Mouse (Mus musculus) NIH3T3 (cell line): ENCODE measurements around the gene Thyn1.

Experiments used
- DNase-seq: peaks from one replicate; pipeline ENCODE4 v3.0.0-alpha.2; 2012; ENCODE audit warnings: low read depth

The Thyn1 gene

GRCm38 (mm10) chr9:26999461-27000395, at the start of gene Thyn1, which contains the start of gene Acad8:
TSS of gene Thyn1 (plus strand) at chr9:26999710.
TSS of gene Acad8 (minus strand) at chr9:26999566.
- peak; percentile 96 for DNase-seq

- no peak for DNase-seq
These were observed 21.8 kb upstream of the Thyn1 start for GRCm38 (mm10) chr9:26977754-26978153.

GRCm38 (mm10) chr9:26978776-26979175, 20.7 kb upstream of the Thyn1 start:
- no peak for DNase-seq

GRCm38 (mm10) chr9:26985090-26985613, 14.4 kb upstream of the Thyn1 start:
- no peak for DNase-seq

GRCm38 (mm10) chr9:26985668-26986277, 13.7 kb upstream of the Thyn1 start:
- DNase-seq: no peak

- no peak for DNase-seq
These were observed 9.3 kb upstream of the Thyn1 start for GRCm38 (mm10) chr9:26990181-26990580.

GRCm38 (mm10) chr9:26993118-26993517, 6.4 kb upstream of the Thyn1 start:
- no peak for DNase-seq

GRCm38 (mm10) chr9:26993900-26994299, 5.6 kb upstream of the Thyn1 start:
- no peak for DNase-seq

GRCm38 (mm10) chr9:26997062-26997461, 2.4 kb upstream of the Thyn1 start:
- no peak for DNase-seq

- no peak for DNase-seq
These were observed 2.0 kb upstream of the Thyn1 start for GRCm38 (mm10) chr9:26997501-26997900.

- DNase-seq: peak; percentile 9
These were observed 645 bp upstream of the Thyn1 start for GRCm38 (mm10) chr9:26998669-26999460.

- DNase-seq: no peak
These were observed 5.7 kb downstream of the Thyn1 start for GRCm38 (mm10) chr9:27005231-27005630.

- DNase-seq: no peak
These were observed 6.4 kb downstream of the Thyn1 start for GRCm38 (mm10) chr9:27005933-27006332.

- DNase-seq: no peak
These were observed 7.4 kb downstream of the Thyn1 start for GRCm38 (mm10) chr9:27006866-27007265.

GRCm38 (mm10) chr9:27009231-27009630, 9.7 kb downstream of the Thyn1 start:
- no peak for DNase-seq

- DNase-seq: no peak
These were observed 12.1 kb downstream of the Thyn1 start for GRCm38 (mm10) chr9:27011572-27011971.

- DNase-seq: no peak
These were observed 19.5 kb downstream of the Thyn1 start for GRCm38 (mm10) chr9:27018961-27019360.

- no peak for DNase-seq
These were observed 24.2 kb downstream of the Thyn1 start for GRCm38 (mm10) chr9:27023681-27024080.

- DNase-seq: no peak
These were observed 27.2 kb downstream of the Thyn1 start for GRCm38 (mm10) chr9:27026708-27027107.

- peak; percentile 47 for DNase-seq
These were observed 29.7 kb downstream of the Thyn1 start for GRCm38 (mm10) chr9:27029022-27029827.
